Mouse (Mus musculus) macrophage (primary cell): Measurements from ENCODE around the gene Pou5f2. TPM values are rescaled to one million over a fixed set of nuclear protein-coding genes. Genes with fewer than 3 reads are reported as not detected.

Experiments used
- H3K27ac ChIP-seq: fragments of 350-480 bp; formaldehyde crosslinking; 2 replicates; pipeline ENCODE4 v1.9.0; 2021
- H3K36me3 ChIP-seq: fragments of 350-480 bp; formaldehyde crosslinking; 2 replicates; pipeline ENCODE4 v1.9.0; 2021; ENCODE audit errors: inconsistent target
- H3K4me3 ChIP-seq: fragments of 350-480 bp; formaldehyde crosslinking; 2 replicates; pipeline ENCODE4 v1.9.0; 2021; ENCODE audit errors: inconsistent target
- H3K79me2 ChIP-seq: fragments of 350-480 bp; formaldehyde crosslinking; 2 replicates; pipeline ENCODE4 v1.9.0; 2021; ENCODE audit errors: inconsistent target
- WGBS: methylation state at CpG from one replicate; pipeline ENCODE4 v1.1.7; 2026; ENCODE audit warnings: inconsistent platforms; ENCODE audit not compliant: missing documents; 5-methylcytosine and 5-hydroxymethylcytosine counted together
- polyA plus RNA-seq: library from polyadenylated mRNA; stranded (reverse); fragments of 250-400 nt; gene quantifications from 3 replicates; pipeline ENCODE4 v1.2.4, GENCODE M21; 2018; ENCODE audit warnings: inconsistent platforms
- total RNA-seq, 78 experiments: library from RNA; depleted of rRNA; stranded (reverse); fragments of 250-400 nt; gene quantifications; 1 replicate in 9 of 78; 2 replicates in 24 of 78; 3 replicates in 43 of 78; 4 replicates in 2 of 78; pipeline ENCODE4 v1.2.4; 2018; ENCODE audit warnings: inconsistent platforms in 56 of 78

The Pou5f2 gene
- 10 to 100 TPM; 15.7 to 56.4 (median 40.7) TPM for total RNA-seq (2018; cell fraction: chromatin; rRNA removed)
- total RNA-seq (2018; cell fraction: cytosol; rRNA removed), result 1 to 10 TPM in 4 of 26 experiments, under 1 TPM in 14, not detected in 8; 0.09 to 2.6 (median 0.33) TPM
- 10 to 100 TPM in 24 of 26 experiments, 1 to 10 TPM in 2; 6.7 to 29.3 (median 17.2) TPM for total RNA-seq (2018; cell fraction: nucleus; rRNA removed)
- not detected in 3 replicates for polyA plus RNA-seq

GRCm38 (mm10) chr13:78024683-78025294 lies at the start of gene Pou5f2:
Gene Pou5f2 (plus strand): TSS chr13:78024902.
- Histone ChIP-seq H3K79me2 (no peaks in the 10 kb centered on the region), H3K36me3 (no peaks in the 10 kb centered on the region), H3K4me3 (no peak within 1 kb of the TSS), H3K27ac (no peak within 1 kb of the TSS)
- 85% methylated on average over 15 of the region's 15 CpGs for WGBS

- WGBS, result 88% methylated on average over 3 of the region's 3 CpGs
Measured at GRCm38 (mm10) chr13:77976248-77976647, 48.5 kb upstream of the Pou5f2 start.

GRCm38 (mm10) chr13:77977121-77977520 lies 47.6 kb upstream of the Pou5f2 start:
- Histone ChIP-seq H3K4me3 (no peak overlapping the region), H3K36me3 (no peaks in the 10 kb centered on the region), H3K27ac (no peak overlapping the region), H3K79me2 (no peaks in the 10 kb centered on the region)
- 90% methylated on average over 1 of the region's 1 CpGs for WGBS

More at GRCm38 (mm10) chr13:77976248-77976647, 48.5 kb upstream of the Pou5f2 start:
- Histone ChIP-seq H3K36me3 (no peaks in the 10 kb centered on the region), H3K27ac (no peak overlapping the region), H3K79me2 (no peaks in the 10 kb centered on the region), H3K4me3 (no peak overlapping the region)

- Histone ChIP-seq H3K36me3 (no peaks in the 10 kb centered on the region), H3K79me2 (no peaks in the 10 kb centered on the region), H3K4me3 (no peak overlapping the region), H3K27ac (no peak overlapping the region)
- 61% methylated on average over 5 of the region's 5 CpGs for WGBS
Measured at GRCm38 (mm10) chr13:77982105-77982851, 42.4 kb upstream of the Pou5f2 start.

GRCm38 (mm10) chr13:77982852-77983202 lies 41.9 kb upstream of the Pou5f2 start:
- H3K27ac ChIP-seq, result no peak overlapping the region
- no peaks in the 10 kb centered on the region for H3K79me2 ChIP-seq
- 100% methylated on average over 2 of the region's 2 CpGs for WGBS
- H3K36me3 ChIP-seq, result no peaks in the 10 kb centered on the region
- no peak overlapping the region for H3K4me3 ChIP-seq

GRCm38 (mm10) chr13:77991189-77991886 lies 33.4 kb upstream of the Pou5f2 start:
- 94% methylated on average over 5 of the region's 5 CpGs for WGBS
- Histone ChIP-seq H3K79me2 (no peaks in the 10 kb centered on the region), H3K36me3 (no peaks in the 10 kb centered on the region), H3K27ac (no peak overlapping the region), H3K4me3 (no peak overlapping the region)

GRCm38 (mm10) chr13:78004649-78005048 lies 20.1 kb upstream of the Pou5f2 start:
- Histone ChIP-seq H3K79me2 (no peaks in the 10 kb centered on the region), H3K27ac (no peak overlapping the region), H3K36me3 (0 out of 2 replicates have a peak, but pooled peaks cover 4% of the 10 kb centered on the region), H3K4me3 (no peak overlapping the region)
- 93% methylated on average over 4 of the region's 4 CpGs for WGBS

GRCm38 (mm10) chr13:78005344-78005743 lies 19.4 kb upstream of the Pou5f2 start:
- Histone ChIP-seq H3K27ac (no peak overlapping the region), H3K36me3 (0 out of 2 replicates have a peak, but pooled peaks cover 4% of the 10 kb centered on the region), H3K79me2 (no peaks in the 10 kb centered on the region), H3K4me3 (no peak overlapping the region)
- WGBS, result 93% methylated on average over 3 of the region's 3 CpGs

- Histone ChIP-seq H3K27ac (no peak overlapping the region), H3K4me3 (no peak overlapping the region), H3K79me2 (no peaks in the 10 kb centered on the region), H3K36me3 (0 out of 2 replicates have a peak, but pooled peaks cover 4% of the 10 kb centered on the region)
- 100% methylated on average over 1 of the region's 1 CpGs for WGBS
Measured at GRCm38 (mm10) chr13:78010176-78010575, 14.5 kb upstream of the Pou5f2 start.

GRCm38 (mm10) chr13:78032821-78033220 lies 8.1 kb downstream of the Pou5f2 start:
- Histone ChIP-seq H3K27ac (no peak overlapping the region), H3K79me2 (no peaks in the 10 kb centered on the region), H3K4me3 (no peak overlapping the region), H3K36me3 (no peaks in the 10 kb centered on the region)
- WGBS, result 100% methylated on average over 1 of the region's 1 CpGs

GRCm38 (mm10) chr13:78037203-78037602 lies 12.5 kb downstream of the Pou5f2 start:
- no peaks in the 10 kb centered on the region for H3K79me2 ChIP-seq
- H3K4me3 ChIP-seq, result no peak overlapping the region
- H3K36me3 ChIP-seq, result no peaks in the 10 kb centered on the region
- H3K27ac ChIP-seq, result no peak overlapping the region
- WGBS, result 92% methylated on average over 1 of the region's 1 CpGs

- Histone ChIP-seq H3K36me3 (no peaks in the 10 kb centered on the region), H3K79me2 (no peaks in the 10 kb centered on the region), H3K27ac (no peak overlapping the region), H3K4me3 (no peak overlapping the region)
- WGBS, result 30% methylated on average over 6 of the region's 6 CpGs
Measured at GRCm38 (mm10) chr13:78043203-78043602, 18.5 kb downstream of the Pou5f2 start.

- Histone ChIP-seq H3K36me3 (no peaks in the 10 kb centered on the region), H3K79me2 (no peaks in the 10 kb centered on the region), H3K27ac (no peak overlapping the region), H3K4me3 (no peak overlapping the region)
- 94% methylated on average over 5 of the region's 5 CpGs for WGBS
Measured at GRCm38 (mm10) chr13:78045116-78045515, 20.4 kb downstream of the Pou5f2 start.
